Mouse (Mus musculus) gastrocnemius, postnatal 4 days (tissue): Measurements from ENCODE around the gene Adcy1. TPM values are rescaled to one million over a fixed set of nuclear protein-coding genes. Genes with fewer than 3 reads are reported as not detected.
A peak's percentile ranks its signal among the peaks of the same experiment; 100 is the strongest.
"Not testable (repeated sequence)": the region's sequence is repeated elsewhere in the genome, so short reads cannot be mapped to it uniquely, and the experiment has no call there.

Source experiments
- DNase-seq, 2 experiments: peaks; one replicate each; pipeline ENCODE4 v3.0.0; 2021 to 2022; ENCODE audit warnings: low spot score in 2 of 2, mixed read lengths in 2 of 2
- total RNA-seq, 2 experiments: library from RNA; stranded (reverse); gene quantifications; 2 replicates each; pipeline ENCODE4 v1.2.3; 2021

Adcy1 gene
- total RNA-seq, 2 experiments from 2014 or later: 3.7 to 4.0 TPM

DNA sequence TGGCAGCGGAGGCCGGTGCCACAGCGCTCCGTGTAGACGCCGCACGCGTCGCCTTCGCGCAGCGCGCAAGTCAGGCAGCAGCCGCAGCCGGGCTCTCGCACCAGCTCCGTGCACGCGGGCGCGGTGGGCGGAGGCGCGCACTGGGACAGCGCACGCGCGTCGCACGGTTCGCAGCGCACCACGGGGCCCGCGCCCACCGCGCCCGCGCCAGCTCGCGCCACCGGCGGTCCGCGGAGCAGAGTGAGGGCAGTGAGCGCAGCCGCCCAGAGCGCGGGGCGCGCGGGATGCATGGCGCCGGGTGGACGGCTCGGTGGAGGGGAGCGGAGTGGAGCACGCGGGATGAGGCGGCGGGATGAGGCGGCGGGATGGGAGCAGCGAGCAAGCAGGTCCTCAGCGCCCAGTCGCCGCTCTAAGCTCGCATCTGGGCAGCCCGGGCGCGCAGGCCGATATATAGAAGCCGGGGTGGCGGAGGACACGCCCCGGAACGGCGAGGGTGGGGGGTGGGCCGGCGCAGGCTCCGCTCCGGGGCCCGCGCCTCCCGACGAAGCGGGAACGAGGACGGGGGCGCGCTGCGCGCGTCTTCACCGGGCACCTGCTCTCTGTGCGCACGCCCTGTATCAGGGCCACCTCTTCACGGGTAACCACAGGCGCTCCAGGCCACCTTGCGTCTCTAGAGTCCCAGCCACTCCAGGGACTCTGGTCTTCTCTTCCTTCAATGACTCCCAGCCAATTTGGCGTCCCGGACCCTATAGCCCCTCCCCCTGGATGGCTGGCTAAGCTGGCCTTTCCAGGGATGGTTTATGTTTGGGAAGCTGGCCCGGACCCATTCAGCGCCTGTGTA, 150.4 kb downstream of the Adcy1 start, which contains the start of gene Igfbp3:
TSS of gene Igfbp3 (minus strand) at position 423 of the 841 bp plus-strand sequence.
- DNase-seq: peak; percentile 55 to 76

DNA sequence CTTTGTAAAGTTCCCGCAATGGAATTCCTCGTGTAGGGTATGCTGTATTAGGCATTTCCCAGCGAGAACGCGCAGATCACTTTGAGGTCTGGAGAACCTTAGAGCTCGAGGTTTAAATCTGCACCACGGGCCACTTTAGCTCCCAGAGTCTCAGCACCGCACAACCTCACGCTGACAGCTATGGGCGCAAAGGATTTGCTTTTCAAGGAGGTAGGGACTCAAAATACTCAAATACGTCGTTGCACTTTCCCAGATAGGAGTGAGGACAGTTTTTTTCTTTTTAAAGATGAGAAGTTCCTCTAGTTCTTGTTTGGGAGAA, 151.0 kb downstream of the Adcy1 start:
- no peak for DNase-seq

DNA sequence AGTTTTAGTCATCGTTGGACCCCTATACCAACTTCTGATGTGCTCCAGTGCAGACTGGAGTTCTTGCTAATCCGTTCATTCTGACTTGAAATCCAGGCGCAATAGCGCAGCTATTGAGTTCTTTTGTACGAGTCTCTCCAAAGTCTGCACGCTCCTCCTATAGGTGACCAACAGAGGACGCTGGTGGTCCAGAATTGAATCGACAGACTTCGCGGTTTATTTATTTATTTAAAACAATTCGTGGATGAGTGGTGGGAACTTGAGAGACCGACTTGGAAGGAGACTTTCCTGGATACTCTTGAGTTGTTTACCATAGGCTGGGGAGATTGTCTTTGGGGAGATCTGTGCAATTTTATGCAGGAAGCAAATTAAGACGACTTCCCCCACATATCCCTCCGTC, 151.5 kb downstream of the Adcy1 start:
- peak; percentile 42 to 73 for DNase-seq

DNA sequence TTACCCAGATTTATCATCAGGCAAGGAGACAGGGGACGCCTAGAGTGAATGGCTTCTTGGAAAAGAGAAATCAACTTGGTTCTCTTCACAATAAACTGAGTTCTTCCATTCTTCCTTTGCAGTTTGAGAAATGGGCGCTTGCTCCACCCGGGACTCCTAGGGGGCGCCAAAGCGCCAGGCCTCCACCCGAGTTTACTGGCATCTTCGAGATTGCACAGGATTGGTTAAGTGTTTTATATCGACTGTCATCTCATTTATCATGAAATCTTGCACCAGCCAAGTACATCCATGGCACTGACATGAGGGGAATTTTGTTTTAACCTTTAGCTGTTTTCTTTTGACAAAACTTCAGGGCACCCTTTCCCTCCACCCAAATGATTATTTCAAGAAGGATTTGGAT, 152.4 kb downstream of the Adcy1 start:
- peak; percentile 65 to 81 for DNase-seq

DNA sequence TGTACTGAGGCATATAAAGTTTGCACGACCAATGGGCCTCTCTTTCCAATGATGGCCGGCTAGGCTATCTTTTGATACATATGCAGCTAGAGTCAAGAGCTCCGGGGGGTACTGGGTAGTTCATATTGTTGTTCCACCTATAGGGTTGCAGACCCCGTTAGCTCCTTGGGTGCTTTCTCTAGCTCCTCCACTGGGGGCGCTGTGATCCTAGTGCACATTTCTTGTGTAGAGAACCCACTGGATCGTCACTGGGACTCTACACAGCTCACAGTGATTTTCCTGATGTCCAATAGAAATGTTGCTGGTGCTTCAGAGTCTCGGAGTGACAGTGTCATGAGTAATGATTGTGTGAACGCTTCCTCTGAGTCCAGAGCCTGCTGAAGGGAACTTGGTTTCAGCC, 158.5 kb downstream of the Adcy1 start:
- not testable (repeated sequence) for DNase-seq

DNA sequence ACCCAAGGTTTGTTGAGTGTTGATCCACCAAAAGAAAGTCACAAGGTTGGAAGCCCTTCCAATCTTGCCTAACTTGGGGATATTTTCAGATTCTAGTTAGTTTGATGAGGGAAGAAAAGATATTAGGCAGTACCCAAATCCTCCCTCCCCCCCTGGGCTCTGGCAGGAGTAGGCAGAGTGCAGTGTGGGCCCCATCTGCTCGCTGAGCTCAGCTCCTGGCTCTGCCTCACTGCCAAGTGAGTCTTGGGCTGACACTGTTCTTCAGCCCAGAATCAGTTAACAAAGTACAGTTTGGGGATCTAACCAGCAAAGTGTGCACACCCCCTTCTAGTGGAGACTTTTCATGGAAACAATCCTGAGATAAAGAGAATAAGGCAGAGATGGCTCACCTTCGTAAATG, 162.9 kb downstream of the Adcy1 start:
- no peak for DNase-seq

DNA sequence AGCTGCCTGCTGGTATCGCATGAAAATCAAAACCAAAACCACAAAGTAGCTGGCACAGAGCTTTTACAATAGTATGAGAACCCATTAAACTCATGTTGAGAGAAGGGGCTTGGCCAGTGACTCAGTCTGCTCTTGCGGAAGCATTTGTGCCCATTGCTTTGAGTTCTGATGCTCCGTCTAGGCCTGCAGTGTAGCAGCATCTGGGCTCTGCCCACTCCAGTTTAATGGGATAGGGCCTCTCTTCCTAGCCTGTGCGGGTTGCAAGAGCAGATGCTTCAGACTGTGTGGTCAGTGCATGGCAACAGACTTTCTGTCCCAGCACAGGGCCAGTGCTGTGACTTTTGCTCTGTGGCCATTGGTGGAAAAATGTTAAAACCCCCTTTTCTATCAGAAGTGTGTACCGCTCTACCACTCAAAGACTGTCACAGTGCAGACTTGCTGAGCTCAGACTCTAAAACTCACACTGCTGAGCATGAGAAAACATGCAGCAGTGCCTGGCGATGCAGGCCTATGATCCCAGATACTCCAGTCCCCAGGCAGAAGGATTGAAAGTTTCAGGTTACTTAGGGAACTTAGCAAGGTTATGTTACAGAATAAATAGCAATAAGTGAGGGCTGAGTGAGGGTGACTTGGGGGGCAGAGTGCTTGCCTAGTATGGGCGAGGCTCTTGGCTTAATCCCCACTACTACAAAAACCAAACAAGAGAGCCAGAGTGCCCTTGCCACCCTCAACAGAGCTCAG, 163.7 kb downstream of the Adcy1 start:
- DNase-seq: no peak

DNA sequence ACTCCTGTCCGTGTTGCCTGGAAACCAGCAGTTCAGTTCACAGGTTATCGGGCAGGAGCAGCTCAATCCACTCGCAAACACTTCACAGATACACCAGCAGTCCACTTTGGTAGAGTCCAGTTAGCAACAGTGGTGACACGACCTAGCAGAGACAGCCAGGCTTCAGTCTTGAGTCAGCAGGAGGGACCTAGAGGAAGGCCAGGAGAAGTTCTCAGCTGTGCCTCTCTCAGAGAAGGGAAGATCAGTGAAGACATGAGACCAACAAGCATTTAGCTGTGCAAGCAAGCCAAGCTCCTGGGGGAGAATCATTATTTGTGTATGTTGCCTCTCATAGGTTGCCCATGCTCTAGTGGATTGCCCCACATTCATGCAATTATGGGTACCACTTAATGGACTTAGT, 164.8 kb downstream of the Adcy1 start:
- DNase-seq: no peak

Other genes with a start within 250 kb of the Adcy1 start
- not detected for gene Gm11983, start 225.8 kb upstream of the Adcy1 start, total RNA-seq
- gene Gm11985, start 125.1 kb downstream of the Adcy1 start, total RNA-seq: not detected
- gene Igfbp1, start 134.3 kb downstream of the Adcy1 start, total RNA-seq: 1 to 10 TPM in 1 of 2 experiments, under 1 TPM in 1; 0.29 to 2.8 TPM
- 100 to 1,000 TPM; 149 to 168 TPM for gene Igfbp3, start 150.4 kb downstream of the Adcy1 start, total RNA-seq